Mouse (Mus musculus) brain, adult 10 weeks (tissue): ENCODE measurements around the gene Ttc30a1. TPM values are rescaled to one million over a fixed set of nuclear protein-coding genes. Genes with fewer than 3 reads are reported as not detected.

Experiments used
- polyA plus RNA-seq: library from polyadenylated mRNA; stranded (reverse); fragments of 350-450 nt; fragmentation: Illumina TruSeq; extraction: RNeasy Lipid Tissue Mini Kit (QIAGEN cat#74804); gene quantifications from one replicate; pipeline ENCODE4 v1.2.3, GENCODE M21; 2015; ENCODE audit warnings: low read depth, low replicate concordance

Gene Ttc30a1
- polyA plus RNA-seq: 5.3 TPM

GRCm38 (mm10) chr2:75981440-75982081 lies at the start of gene Ttc30a1:
Gene Ttc30a1, minus strand, starts transcription at chr2:75981967.

GRCm38 (mm10) chr2:75977752-75978368 lies 3.9 kb downstream of the Ttc30a1 start, which contains the start of gene Ttc30a2:
Gene Ttc30a2, minus strand, starts transcription at chr2:75978170.

GRCm38 (mm10) chr2:75938117-75939063 lies 43.4 kb downstream of the Ttc30a1 start, which contains the start of gene Ttc30b:
Gene Ttc30b, minus strand, starts transcription at chr2:75938585.

Other genes starting within 250 kb of the Ttc30a1 start
- 22.6 TPM for gene Agps, start 149.8 kb downstream of the Ttc30a1 start, polyA plus RNA-seq
- gene Ttc30b, start 43.4 kb downstream of the Ttc30a1 start, polyA plus RNA-seq: 15.6 TPM
- gene Ttc30a2, start 3.8 kb downstream of the Ttc30a1 start, polyA plus RNA-seq: 0.27 TPM